Mouse (Mus musculus): ENCODE data around the gene Wars2.

GRCm38 (mm10) chr3:99277973-99278580, 137.2 kb downstream of the Wars2 start:
- no peak for TF ChIP-seq MYOG (IDR thresholded peaks at IDR 0.05; ENCODE audit: control insufficient read depth in 1 of 3, insufficient read depth in 1 of 3, insufficient read length in 2 of 3, low read depth in 2 of 3)
- no peak for TF ChIP-seq POLR2A (IDR thresholded peaks at IDR 0.05; ENCODE audit: insufficient read length, low read depth)
- no peak for TF ChIP-seq TCF3 (IDR thresholded peaks at IDR 0.05; ENCODE audit: insufficient read length, low read depth)
- no peak for TF ChIP-seq POLR2AphosphoS2 (IDR thresholded peaks at IDR 0.05; ENCODE audit: insufficient read length, low read depth)
- no peak for TF ChIP-seq CEBPB (IDR thresholded peaks at IDR 0.05; ENCODE audit: insufficient read depth, poor library complexity, severe bottlenecking)
- TF ChIP-seq MYOD1 (IDR thresholded peaks at IDR 0.05; ENCODE audit: control insufficient read depth in 1 of 3, insufficient read length in 2 of 3, low read depth in 2 of 3): no peak
- TF ChIP-seq USF1 (IDR thresholded peaks at IDR 0.05; ENCODE audit: low read depth): no peak
- TF ChIP-seq TCF12 (IDR thresholded peaks at IDR 0.05; ENCODE audit: insufficient read depth, poor library complexity, severe bottlenecking): no peak
- no peak for TF ChIP-seq REST (IDR thresholded peaks at IDR 0.05; ENCODE audit: insufficient read depth, insufficient read length)
- TF ChIP-seq E2F4 (IDR thresholded peaks at IDR 0.05; ENCODE audit: insufficient read depth): no peak
- TF ChIP-seq MAX (IDR thresholded peaks at IDR 0.05; ENCODE audit: low read depth): no peak
- TF ChIP-seq SRF (IDR thresholded peaks at IDR 0.05; ENCODE audit: control insufficient read depth, insufficient read length, low read depth): no peak

All from myocyte (in vitro differentiated cells).